Mouse (Mus musculus) hindbrain, embryonic 16.5 days (tissue): ENCODE results near the gene Pbx2. TPM values are rescaled to one million over a fixed set of nuclear protein-coding genes. Genes with fewer than 3 reads are reported as not detected.

ENCODE experiments used
- ATAC-seq: fragments of 200-750 bp; cut with Nextera tagmentation; 2 replicates; pipeline ENCODE4 v1.8.0; 2017; ENCODE audit warnings: moderate TSS enrichment, moderate library complexity
- H3K27ac ChIP-seq: fragments of 300-500 bp; sonication (generic); 2 replicates; pipeline ENCODE4 v1.5.1; 2014; ENCODE audit warnings: low read depth, mild to moderate bottlenecking, control low read depth, low read length, moderate library complexity
- H3K27me3 ChIP-seq: fragments of 300-500 bp; sonication (generic); replicated peaks from 2 replicates; pipeline ENCODE4 v1.6.1; 2014; ENCODE audit warnings: low read length; ENCODE audit not compliant: control insufficient read depth, insufficient read depth
- H3K36me3 ChIP-seq: fragments of 300-500 bp; sonication (generic); 2 replicates; pipeline ENCODE4 v1.6.1; 2014; ENCODE audit warnings: mild to moderate bottlenecking, low read length, moderate library complexity, mixed read lengths; ENCODE audit not compliant: control insufficient read depth, insufficient read depth
- H3K4me1 ChIP-seq: fragments of 300-500 bp; sonication (generic); 2 replicates; pipeline ENCODE4 v1.6.1; 2014; ENCODE audit warnings: low read depth, low read length; ENCODE audit not compliant: control insufficient read depth, insufficient read depth
- H3K4me2 ChIP-seq: fragments of 300-500 bp; sonication (generic); 2 replicates; pipeline ENCODE4 v1.6.1; 2014; ENCODE audit warnings: mild to moderate bottlenecking, low read length, control low read depth, moderate library complexity
- H3K4me3 ChIP-seq: fragments of 300-500 bp; sonication (generic); 2 replicates; pipeline ENCODE4 v1.5.1; 2014; ENCODE audit warnings: mild to moderate bottlenecking, low read length, control low read depth, moderate library complexity
- H3K9ac ChIP-seq: fragments of 300-500 bp; sonication (generic); 2 replicates; pipeline ENCODE4 v1.6.1; 2014; ENCODE audit warnings: low read depth, mild to moderate bottlenecking, control low read depth, low read length, moderate library complexity
- H3K9me3 ChIP-seq: fragments of 300-500 bp; sonication (generic); 2 replicates; pipeline ENCODE4 v1.6.1; 2014; ENCODE audit warnings: mild to moderate bottlenecking, low read length, moderate library complexity; ENCODE audit not compliant: control insufficient read depth
- WGBS: fragments of 180-500 bp; shearing (Covaris S2); extraction: QIAGEN DNeasy Blood & Tissue Kit; methylation state at CpG from one replicate; pipeline ENCODE4 v1.1.7; 2014; 5-methylcytosine and 5-hydroxymethylcytosine counted together
- polyA plus RNA-seq: library from polyadenylated mRNA; unstranded; fragments of >200 nt; fragmentation: Nextera tagmentation; extraction: Ambion mirVana; gene quantifications from 2 replicates; pipeline ENCODE4 v1.2.1, GENCODE M21; 2015

Pbx2 gene
- polyA plus RNA-seq, 1 experiment from 2014 or later, result 7.3 TPM

DNA sequence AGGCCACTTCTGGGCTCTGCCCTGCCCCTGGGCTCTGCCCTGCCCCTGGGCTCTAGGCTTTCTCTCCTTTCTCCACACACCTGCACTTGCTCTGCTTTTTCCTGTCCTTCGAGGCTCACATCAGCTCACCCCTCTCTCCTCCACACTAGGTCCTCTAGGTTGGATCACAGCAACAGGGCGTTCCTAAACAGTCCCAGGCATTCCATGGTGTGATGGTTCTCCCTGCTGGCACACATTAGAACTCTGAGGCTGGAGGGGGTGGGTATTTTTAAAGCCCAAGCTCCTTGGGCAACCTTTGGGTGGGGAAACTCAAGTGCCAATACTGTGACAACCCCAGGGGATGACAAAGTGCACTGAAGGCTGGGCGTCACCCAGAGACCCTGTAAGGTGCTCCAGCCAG, 46.4 kb downstream of the Pbx2 start:
- peaks cover 4% of the 10 kb centered on the region; the same call in 1 of the 2 replicates for H3K4me1 ChIP-seq
- no peak for ATAC-seq
- no peak overlapping the region for H3K27ac ChIP-seq
- H3K27me3 ChIP-seq, result no peaks in the 10 kb centered on the region
- WGBS, result 65% methylated on average over 3 of the region's 3 CpGs
- no peak overlapping the region for H3K4me3 ChIP-seq
- H3K36me3 ChIP-seq, result no peaks in the 10 kb centered on the region
- no peak overlapping the region for H3K4me2 ChIP-seq
- H3K9me3 ChIP-seq, result no peaks in the 10 kb centered on the region
- H3K9ac ChIP-seq, result no peak overlapping the region

GRCm38 (mm10) chr17:34639461-34640255, 48.6 kb downstream of the Pbx2 start:
- H3K9ac ChIP-seq, result no peak overlapping the region
- H3K4me2 ChIP-seq, result no peak overlapping the region
- no peaks in the 10 kb centered on the region for H3K36me3 ChIP-seq
- H3K4me1 ChIP-seq, result peaks cover 2% of the 10 kb centered on the region; the same call in 1 of the 2 replicates
- H3K4me3 ChIP-seq, result no peak overlapping the region
- ATAC-seq, result no peak
- no peaks in the 10 kb centered on the region for H3K9me3 ChIP-seq
- H3K27me3 ChIP-seq, result no peaks in the 10 kb centered on the region
- no peak overlapping the region for H3K27ac ChIP-seq
- 84% methylated on average over 7 of the region's 7 CpGs for WGBS

DNA sequence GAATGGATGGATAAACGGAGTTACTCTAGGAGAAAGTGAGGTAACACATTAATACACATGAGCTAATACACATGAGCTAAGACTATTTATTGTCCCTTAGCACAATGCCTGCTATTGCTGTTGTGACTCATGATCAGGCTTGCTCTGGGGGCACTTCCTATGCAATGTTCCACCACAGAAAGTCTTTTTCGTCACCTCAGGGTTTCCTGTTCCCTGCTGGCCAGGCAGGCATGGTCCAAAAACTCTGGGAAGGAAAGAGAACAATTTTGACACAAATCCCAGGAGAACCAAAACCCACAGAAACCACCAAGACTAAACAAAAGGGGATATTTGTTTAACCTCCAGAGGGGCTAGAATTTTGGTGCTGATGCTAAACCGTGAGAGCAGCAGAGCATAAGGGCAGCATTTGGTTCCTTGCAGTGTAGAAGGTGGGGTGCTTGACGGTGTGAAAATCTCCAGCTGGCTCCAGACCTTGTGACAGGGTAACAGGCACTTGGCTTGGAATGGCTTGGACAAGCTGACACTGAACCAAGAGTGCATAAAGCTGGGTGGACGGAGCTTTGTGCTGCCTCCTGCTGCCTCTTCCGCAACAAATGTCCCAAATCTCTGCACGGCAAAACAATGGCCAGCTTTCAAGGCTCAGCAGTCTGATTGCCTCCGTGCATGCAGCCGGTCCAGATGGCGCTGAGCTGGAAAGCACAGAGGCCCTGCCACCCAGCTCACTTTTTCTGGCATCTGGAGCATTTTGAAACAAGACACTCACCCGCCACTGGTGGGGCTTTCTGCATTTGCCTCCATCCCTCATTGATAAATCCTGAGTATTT, 49.9 kb downstream of the Pbx2 start:
- ATAC-seq, result 0 out of 2 replicates have a peak, but pooled peaks have one; percentile 27
- H3K27me3 ChIP-seq, result no peaks in the 10 kb centered on the region
- no peaks in the 10 kb centered on the region for H3K9me3 ChIP-seq
- 0 out of 2 replicates have a peak overlapping the region, but pooled peaks have one; percentile 0 for H3K4me2 ChIP-seq
- no peak overlapping the region for H3K4me3 ChIP-seq
- WGBS, result 12% methylated on average over 11 of the region's 11 CpGs
- H3K4me1 ChIP-seq, result peaks cover 13% of the 10 kb centered on the region
- H3K9ac ChIP-seq, result peak overlapping the region; percentile 46
- no peaks in the 10 kb centered on the region for H3K36me3 ChIP-seq
- H3K27ac ChIP-seq, result peak overlapping the region; percentile 65

GRCm38 (mm10) chr17:34641945-34642344, 50.9 kb downstream of the Pbx2 start:
- no peak for ATAC-seq
- WGBS, result 79% methylated on average over 3 of the region's 3 CpGs
- Histone ChIP-seq H3K4me3 (no peak overlapping the region), H3K9ac (no peak overlapping the region), H3K9me3 (no peaks in the 10 kb centered on the region), H3K27me3 (no peaks in the 10 kb centered on the region), H3K4me2 (no peak overlapping the region), H3K4me1 (peaks cover 19% of the 10 kb centered on the region), H3K36me3 (no peaks in the 10 kb centered on the region), H3K27ac (no peak overlapping the region)

DNA sequence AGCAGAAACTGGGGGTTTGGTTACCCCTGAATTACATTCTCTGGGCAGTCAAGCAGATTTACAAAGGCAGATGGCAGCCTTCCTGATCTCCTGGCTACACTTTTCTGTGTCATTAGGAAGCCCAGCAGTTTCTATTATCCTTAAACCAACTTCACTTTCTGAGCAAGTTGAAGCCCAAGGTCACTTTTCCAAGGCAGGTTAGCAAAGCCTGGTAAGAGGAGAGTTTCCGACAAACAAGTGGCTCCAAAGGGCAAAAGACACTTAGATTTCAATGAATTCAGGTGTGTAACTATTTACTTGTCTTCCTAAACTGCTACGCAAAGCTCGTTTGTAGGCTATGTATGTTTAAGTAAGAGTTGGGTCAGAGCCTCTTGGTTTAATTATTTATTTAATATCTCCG, 52.3 kb downstream of the Pbx2 start:
- no peaks in the 10 kb centered on the region for H3K36me3 ChIP-seq
- H3K4me3 ChIP-seq, result no peak overlapping the region
- no peak for ATAC-seq
- H3K27ac ChIP-seq, result no peak overlapping the region
- no peaks in the 10 kb centered on the region for H3K27me3 ChIP-seq
- H3K9me3 ChIP-seq, result no peaks in the 10 kb centered on the region
- H3K4me1 ChIP-seq, result peaks cover 28% of the 10 kb centered on the region
- no peak overlapping the region for H3K4me2 ChIP-seq
- H3K9ac ChIP-seq, result no peak overlapping the region
- 94% methylated on average over 4 of the region's 4 CpGs for WGBS

GRCm38 (mm10) chr17:34643944-34644343, 52.9 kb downstream of the Pbx2 start:
- Histone ChIP-seq H3K9ac (no peak overlapping the region), H3K4me3 (no peak overlapping the region), H3K27ac (no peak overlapping the region)

GRCm38 (mm10) chr17:34644608-34645007, 53.5 kb downstream of the Pbx2 start, which contains the start of gene Fkbpl:
Gene Fkbpl, plus strand, starts transcription at chr17:34644764.
- peak within 1 kb of the TSS; percentile 75 for H3K9ac ChIP-seq
- 0% methylated on average over 16 of the region's 16 CpGs for WGBS
- peak within 1 kb of the TSS; percentile 75 for H3K4me2 ChIP-seq
- peak within 1 kb of the TSS; percentile 67 for H3K4me3 ChIP-seq
- peaks cover 30% of the 10 kb centered on the region for H3K4me1 ChIP-seq
- peaks cover 4% of the 10 kb centered on the region; the same call in 1 of the 2 replicates for H3K36me3 ChIP-seq
- H3K27me3 ChIP-seq, result no peaks in the 10 kb centered on the region
- H3K9me3 ChIP-seq, result no peaks in the 10 kb centered on the region
- peak; percentile 82 for ATAC-seq
- peak within 1 kb of the TSS; percentile 78 for H3K27ac ChIP-seq

More at GRCm38 (mm10) chr17:34643944-34644343, 52.9 kb downstream of the Pbx2 start:
- Histone ChIP-seq H3K9me3 (no peaks in the 10 kb centered on the region), H3K36me3 (no peaks in the 10 kb centered on the region), H3K4me2 (no peak overlapping the region), H3K27me3 (no peaks in the 10 kb centered on the region), H3K4me1 (peaks cover 30% of the 10 kb centered on the region)
- 84% methylated on average over 10 of the region's 10 CpGs for WGBS
- ATAC-seq, result no peak

DNA sequence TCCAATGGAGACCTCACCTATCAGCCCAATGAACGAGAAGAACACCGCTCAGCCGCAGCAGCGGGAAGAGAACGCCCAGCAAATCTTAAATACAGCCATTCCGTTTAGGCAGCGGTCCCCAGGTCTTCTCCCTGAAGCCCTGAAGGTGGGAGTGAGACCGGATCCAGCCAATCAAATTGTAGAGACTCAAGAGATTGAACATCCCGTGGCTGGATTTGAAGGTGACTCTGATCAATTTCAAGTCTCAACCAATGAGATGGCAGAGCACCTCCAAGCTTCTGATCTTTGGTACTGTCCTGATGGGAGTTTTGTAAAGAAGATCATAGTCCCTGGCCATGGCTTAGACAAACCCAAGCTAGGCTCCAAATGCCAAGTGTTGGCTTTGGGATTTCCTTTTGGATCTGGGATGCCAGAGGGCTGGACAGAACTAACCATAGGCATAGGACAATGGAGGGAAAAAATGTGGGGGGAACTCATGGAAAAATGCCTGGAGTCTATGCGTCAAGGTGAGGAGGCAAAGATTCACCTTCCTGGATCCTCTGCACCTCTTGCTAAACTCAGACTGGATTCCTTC, 54.3 kb downstream of the Pbx2 start:
- peaks cover 4% of the 10 kb centered on the region; the same call in 1 of the 2 replicates for H3K36me3 ChIP-seq
- H3K4me3 ChIP-seq, result peak overlapping the region; percentile 67
- H3K9me3 ChIP-seq, result no peaks in the 10 kb centered on the region
- H3K27ac ChIP-seq, result no peak overlapping the region; the same call in 1 of the 2 replicates
- ATAC-seq, result no peak
- no peaks in the 10 kb centered on the region for H3K27me3 ChIP-seq
- WGBS, result 48% methylated on average over 10 of the region's 10 CpGs
- H3K9ac ChIP-seq, result peak overlapping the region; percentile 75
- peak overlapping the region; percentile 75 for H3K4me2 ChIP-seq
- peaks cover 30% of the 10 kb centered on the region for H3K4me1 ChIP-seq
